Mouse (Mus musculus): ENCODE data around the gene Impdh1.

Impdh1 gene

GRCm38 (mm10) chr6:29214245-29214644 is 1.9 kb downstream of the Impdh1 start:
- no peak for DNase-seq (ENCODE audit: extremely low read depth, low read depth)

DNA sequence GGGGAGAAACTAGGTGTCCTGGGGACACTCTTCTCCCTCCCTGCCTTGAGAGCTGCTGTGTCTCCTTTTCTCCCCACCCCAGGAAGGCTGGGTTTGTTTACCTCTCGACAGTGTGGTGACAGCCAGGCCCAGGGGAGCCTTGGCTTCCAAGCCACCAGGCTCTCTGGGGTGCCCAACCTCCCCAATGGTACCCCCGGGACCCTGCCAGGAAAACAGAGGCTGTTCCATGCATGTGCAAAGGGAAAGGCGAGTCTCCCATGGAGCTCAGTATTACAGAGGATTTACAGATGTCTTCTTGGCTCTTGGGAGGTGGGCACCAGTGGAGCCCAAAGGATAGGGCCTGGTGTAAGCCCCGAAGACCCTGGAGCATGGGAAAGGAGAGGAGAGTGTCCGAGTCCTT is 2.7 kb downstream of the Impdh1 start:
- no peak for DNase-seq (ENCODE audit: extremely low read depth, low read depth)

DNA sequence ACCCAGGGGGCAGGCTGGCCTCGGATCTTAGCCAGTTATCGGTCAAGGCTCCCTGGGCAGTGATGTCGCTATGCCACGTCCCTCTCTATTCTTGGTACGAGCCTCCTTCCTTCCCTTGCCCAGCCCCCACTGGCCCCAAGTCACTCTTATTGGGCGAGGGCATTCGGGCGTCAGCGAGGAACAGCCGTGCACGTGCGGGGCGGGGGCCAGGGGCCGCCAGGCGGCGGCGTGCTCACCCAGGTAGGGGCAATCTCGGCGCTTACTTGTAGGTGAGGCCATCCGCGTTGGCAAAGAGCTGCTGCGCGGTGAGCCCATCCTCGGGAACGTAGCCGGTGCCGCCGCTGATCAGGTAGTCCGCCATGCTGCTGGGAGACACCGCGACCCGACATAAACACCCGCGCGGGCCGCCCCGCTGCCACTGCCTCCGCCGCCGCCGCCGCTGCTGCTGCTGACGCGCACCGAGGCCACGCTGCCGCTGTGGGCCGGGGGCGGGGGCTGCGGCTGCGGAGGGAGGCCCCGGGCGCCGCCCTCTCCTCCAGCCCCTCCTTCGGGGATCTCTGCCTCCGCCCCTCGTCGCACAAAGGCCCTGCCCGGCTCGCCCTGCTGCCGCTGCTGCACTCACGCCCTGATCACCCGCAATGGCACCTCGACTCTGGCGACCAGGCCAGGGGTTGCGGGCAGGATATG is 4.2 kb downstream of the Impdh1 start:
- DNase-seq (ENCODE audit: extremely low read depth, low read depth): no peak

GRCm38 (mm10) chr6:29211146-29211545 is 5.0 kb downstream of the Impdh1 start:
- no peak for DNase-seq (ENCODE audit: extremely low read depth, low read depth)

DNA sequence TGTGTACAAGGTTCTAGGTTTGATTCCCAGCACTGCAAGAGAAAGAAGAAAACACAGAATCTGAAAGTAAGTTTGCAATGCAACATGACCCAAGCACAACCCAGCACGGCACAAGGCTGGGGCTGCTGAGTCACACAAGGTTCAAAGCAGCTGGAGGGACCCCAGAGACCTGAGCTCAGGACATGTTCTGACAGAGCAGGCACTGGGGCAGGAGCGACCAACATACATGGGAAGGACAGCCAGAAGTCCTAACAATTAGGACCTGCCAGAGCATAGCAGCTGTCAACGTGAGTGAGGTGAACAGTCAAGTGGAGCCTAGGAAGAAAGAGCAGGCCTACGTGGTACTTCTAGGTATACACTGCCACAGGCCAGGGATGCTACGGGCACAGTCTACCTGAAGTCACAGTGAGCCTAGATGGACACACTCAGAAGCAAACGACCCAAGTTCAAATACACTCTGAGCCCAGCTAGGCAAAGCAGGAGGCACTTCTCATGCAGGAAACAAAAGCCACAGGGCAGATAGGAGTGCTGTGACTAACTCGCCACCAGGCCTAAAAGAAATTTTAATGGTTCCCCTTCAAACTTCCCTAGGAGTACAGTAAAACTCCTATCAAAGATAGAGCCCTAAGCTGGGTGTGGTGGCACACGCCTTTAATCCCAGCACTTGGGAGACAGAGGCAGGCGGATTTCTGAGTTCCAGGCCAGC is 5.8 kb downstream of the Impdh1 start:
- no peak for DNase-seq (ENCODE audit: extremely low read depth, low read depth)

DNA sequence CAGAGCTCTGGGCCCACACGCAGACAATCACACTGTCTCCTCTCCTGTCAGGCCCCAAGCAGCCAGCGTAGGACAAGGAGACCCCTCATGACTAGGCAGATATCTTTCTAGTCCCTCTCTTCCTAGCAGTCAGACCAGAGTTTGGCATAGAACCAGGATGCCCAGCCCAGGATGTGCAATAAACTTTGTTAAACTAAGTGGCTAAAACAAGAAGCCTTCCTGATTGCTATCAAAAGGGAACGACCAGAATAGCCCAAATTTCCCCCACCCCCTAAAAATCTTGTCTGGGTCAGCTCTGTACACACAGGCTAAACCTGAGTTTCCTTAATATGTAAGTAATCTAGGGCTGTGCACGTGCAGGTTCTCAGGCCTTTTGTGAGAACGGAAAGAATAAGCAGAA is 8.0 kb downstream of the Impdh1 start:
- no peak for DNase-seq (ENCODE audit: extremely low read depth, low read depth)

- no peak for DNase-seq (ENCODE audit: extremely low read depth, low read depth)
These were observed 9.1 kb downstream of the Impdh1 start for GRCm38 (mm10) chr6:29207017-29207416.

DNA sequence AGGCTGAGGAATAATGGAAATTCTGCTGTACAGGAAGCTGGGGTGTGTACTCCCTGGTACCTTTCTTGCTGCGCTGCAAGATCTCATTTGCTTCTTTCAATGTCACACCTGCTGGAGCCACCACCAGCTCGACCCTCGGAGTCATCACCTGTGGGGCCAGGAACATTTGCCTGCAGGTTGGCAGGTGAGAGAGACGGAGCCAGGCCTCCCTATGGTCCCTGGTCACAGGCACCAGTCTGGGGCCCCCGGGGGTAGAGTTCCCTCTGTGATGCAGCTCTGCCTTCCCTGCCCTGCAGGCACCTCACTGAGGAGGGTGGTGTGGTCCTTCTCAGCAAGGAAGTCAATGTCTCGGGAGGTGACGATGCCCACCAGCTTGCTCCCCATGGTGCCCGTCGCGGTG is 10.2 kb downstream of the Impdh1 start:
- no peak for DNase-seq (ENCODE audit: extremely low read depth, low read depth)

DNA sequence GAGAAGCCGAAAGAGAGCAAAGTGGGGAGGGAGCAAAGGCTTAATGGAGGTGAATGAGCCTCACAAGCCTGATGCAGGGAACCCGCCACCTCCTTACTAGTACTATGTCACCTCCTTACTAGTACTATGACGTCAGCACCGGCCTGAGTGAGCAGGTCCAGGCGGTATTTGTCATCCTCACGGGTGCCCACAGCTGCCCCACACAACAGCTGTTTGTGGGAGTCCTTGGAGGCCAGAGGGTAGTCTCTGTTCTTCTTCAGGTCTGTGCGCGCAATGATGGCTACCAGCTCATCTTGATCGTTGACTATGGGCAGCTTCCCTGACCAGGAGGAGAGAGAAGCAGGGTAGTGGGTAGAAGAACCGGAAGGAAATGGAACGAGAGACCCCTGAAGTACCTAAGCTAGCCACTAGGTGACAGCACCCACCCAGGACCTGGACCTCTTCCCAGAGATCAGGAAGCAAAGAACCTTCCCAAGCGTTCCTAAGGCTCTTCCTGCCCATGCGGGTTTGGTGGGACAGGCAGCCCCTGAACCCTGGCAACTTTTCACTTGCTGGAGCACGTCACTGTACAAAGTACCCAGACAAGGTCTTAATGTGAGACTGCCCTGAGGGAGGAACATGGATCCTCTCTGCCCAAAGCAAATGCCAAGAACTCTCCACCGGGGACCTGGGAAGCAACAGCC is 11.1 kb downstream of the Impdh1 start:
- DNase-seq (ENCODE audit: extremely low read depth, low read depth): no peak

DNA sequence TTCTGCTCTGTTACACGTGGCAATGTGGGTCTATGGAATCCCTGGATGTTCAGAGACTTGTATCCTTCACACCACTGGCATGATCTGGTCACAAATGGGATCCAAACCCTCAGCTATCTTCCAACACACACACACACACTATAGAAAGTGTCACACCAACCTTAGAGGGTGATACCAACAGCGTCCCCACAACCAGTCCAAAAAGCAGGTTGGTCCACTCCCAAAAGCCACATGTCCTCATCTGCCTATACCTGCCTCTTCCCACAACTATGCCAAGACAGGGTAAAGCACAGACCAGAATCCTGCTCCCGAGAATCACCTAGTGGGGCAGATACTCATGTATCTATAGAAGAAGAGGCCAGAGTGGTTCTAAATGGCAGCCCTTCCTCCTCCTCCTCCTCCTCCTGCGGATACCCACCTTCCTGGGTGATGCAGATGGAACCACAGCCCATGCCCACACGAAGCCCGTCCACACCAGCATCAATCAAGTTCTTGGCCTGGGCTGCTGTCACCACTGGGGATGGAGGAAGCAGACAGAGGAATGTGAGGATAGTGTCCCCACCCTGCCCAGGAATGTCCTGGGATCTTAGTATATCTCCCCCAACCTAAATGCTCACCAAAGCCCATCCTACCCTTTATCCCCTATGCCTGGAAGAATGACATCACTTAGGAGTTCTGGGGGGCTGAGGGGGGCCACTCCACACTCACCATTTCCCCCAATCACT is 12.1 kb downstream of the Impdh1 start:
- DNase-seq (ENCODE audit: extremely low read depth, low read depth): no peak

DNA sequence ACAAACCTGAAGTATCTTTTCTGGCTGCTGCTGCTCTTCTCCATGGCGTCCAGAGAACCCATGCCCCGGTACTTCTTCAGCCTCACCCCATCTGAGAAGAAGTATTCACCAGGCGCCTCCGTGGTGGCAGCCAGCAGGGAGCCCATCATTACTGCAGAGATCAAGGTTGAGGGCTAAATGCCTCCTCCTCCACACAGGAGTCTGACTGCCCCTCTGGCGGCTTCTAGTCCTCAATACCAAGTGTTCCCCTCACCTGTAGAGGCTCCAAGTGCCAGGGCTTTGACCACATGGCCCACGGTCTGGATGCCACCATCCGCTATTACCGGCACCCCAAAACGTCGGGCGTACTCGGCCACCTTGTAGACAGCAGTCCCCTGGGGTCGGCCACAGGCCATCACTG is 13.1 kb downstream of the Impdh1 start:
- no peak for DNase-seq (ENCODE audit: extremely low read depth, low read depth)

GRCm38 (mm10) chr6:29201988-29202387 is 14.2 kb downstream of the Impdh1 start:
- no peak for DNase-seq (ENCODE audit: extremely low read depth, low read depth)

DNA sequence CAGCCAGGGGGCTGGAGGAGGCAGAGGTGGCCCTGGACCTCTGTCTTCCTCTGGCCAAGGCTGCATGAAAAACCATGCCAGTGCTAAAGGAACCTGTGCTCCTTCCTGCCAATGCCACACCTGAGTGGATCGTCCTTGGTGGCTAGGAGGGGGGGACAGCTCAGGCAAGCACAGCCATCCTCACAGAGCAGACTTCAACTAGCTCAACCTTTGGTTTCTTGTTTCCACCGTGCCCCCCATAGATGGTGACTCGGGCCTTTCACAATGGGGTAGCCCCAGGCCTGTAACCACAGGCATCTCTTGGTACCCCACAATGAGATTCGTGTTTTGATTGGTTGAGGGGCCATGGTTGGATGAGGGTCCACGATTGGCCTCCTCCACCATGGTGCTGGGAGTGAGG is 14.8 kb downstream of the Impdh1 start:
- DNase-seq (ENCODE audit: extremely low read depth, low read depth): no peak

- no peak for DNase-seq (ENCODE audit: extremely low read depth, low read depth)
These were observed 15.7 kb downstream of the Impdh1 start for GRCm38 (mm10) chr6:29200496-29200895.

DNA sequence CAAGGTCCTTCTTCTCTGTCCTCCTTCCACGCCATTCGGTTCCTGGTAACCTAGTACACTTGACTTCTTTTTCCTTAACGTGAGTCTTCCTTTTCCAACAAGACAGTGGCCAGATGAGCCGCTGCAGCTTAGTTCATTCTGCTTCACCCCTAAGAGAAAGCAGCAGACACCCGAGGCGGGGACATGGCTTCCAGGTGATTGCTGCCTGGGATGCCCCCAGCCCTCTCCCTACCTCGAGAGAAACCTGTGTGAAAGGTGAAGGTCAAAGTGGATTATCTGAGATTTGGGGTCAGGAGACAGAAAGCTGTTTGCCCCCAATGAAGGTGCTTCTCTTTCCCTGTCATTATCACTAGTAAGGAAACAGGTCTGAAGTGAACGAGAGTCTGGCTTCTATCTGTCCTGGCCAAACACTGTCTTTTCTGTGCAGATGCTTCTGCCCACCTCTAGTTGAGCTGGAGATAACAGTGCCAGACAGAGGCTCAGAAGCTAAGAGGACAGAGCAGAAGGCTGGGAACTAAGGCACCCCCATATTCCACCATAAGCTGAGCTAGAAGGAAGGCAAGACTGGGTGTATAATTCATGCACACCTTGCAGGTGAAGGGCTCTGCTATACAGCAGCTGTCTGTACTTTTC is 16.8 kb downstream of the Impdh1 start:
- no peak for DNase-seq (ENCODE audit: extremely low read depth, low read depth)

DNA sequence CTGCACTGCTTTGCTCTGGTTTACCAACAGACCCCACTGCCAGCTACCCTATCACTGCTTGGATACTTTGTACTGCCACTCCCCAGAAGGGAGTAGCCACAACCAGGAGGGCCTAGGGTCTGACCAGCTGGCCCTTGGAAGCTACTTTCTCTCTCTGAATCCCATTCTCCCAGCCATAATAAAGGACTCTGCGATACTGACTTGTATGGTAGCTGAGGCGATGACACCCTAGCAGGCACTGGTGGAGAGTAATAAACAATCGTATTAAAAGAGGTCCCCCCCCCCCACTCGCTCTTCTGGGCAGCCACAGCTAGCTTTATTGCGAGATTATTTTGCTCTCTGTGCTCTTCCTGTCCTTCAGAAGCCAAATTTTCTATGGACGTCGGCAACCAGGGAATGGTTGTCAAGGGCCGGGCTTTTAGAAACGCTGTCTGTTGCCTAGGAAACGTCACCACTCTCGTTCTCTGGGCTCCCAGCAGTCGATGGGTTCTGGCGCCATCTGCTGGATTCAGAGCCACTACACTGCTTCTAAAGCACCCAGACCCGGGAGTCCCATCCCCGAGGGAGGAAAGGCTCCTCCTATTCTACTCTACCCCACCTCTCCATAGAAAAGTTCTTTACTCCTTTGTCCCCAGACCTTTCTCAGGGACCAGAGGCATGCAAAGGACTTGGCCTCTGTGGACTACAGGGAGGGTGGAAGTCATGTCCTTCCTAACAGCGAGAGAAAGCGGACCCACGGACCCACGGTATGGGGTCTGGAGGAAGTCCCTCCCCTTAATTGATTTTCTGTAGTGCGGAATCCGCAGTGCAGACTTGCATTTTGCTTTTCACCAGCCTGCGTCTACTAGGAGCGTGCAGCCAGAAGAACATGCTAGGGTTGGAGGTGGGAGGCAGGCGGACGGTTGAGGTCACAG is 17.6 kb downstream of the Impdh1 start:
- peak; percentile 64 for DNase-seq (ENCODE audit: extremely low read depth, low read depth)

DNA sequence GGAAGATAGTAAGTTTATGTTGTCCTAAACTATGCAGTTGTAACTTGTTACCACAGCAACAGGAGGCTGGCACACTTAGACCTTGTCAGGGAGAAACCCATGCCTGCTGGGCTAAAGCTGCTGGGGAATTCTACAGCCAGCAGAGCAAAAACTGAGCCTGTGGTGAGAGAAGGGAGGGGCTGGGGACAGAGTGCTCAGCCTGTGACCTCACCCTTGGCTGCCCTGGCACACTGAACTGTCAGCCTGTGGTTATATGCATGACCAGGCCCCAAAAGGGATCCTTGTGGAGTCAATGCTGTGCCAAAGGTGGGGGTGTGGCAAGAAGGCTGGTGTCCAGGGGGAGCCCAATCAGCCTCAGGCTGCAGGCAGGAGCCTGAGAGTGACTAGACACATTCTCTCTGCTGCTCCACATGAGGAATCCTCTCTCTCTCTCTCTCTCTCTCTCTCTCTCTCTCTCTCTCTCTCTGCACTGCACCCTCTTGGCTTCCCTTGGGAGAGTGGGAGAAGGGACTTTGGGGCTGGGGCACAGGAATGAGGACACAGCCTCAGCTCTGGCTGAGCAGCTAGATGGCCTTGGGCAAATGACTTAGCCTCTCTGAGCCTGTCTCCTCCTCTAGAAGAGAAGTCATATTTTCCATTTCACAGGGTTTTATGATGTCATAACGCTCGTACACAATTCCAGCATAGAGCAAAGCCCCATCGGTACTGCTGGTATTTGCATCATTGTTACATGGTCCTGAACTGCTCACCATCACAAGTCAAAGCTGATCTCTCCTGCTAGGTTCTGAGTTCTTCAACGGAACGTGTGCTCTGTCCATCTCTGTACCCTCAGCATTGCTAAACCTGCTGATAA is 20.1 kb downstream of the Impdh1 start:
- DNase-seq (ENCODE audit: extremely low read depth, low read depth): no peak

- no peak for DNase-seq (ENCODE audit: extremely low read depth, low read depth)
These were observed 21.0 kb downstream of the Impdh1 start for GRCm38 (mm10) chr6:29195146-29195545.

GRCm38 (mm10) chr6:29193961-29194750 is 22.0 kb downstream of the Impdh1 start:
- peak; percentile 69 for DNase-seq (ENCODE audit: extremely low read depth, low read depth)

Data from MEL-GATA-1-ER (cell line).